Mouse (Mus musculus) mouse embryonic stem cell (cell line): ENCODE measurements around the gene B4gat1.

Experiments used
- in situ Hi-C, 2 experiments: fragments of 300-500 bp; cut with MboI; formaldehyde crosslinking; loops; 1 replicate in 1 of 2; 3 replicates in 1 of 2; pipeline ENCODE4 v1.14.3; 2019 to 2020; ENCODE audit warnings: low sequenced_read_pairs in 2 of 2, low pct_unique_long_range_greater_than_20kb in 1 of 2, mixed read lengths in 1 of 2; ENCODE audit not compliant: unreplicated experiment in 1 of 2

Gene B4gat1

GRCm38 (mm10) chr19:5021416-5021815 is 17.2 kb upstream of the B4gat1 start:
- in situ Hi-C loops = no loop called here

- in situ Hi-C loops = no loop called here
Observed at GRCm38 (mm10) chr19:5023621-5024479, 14.8 kb upstream of the B4gat1 start, which contains the start of gene Slc29a2. Gene Slc29a2, plus strand, starts transcription at chr19:5023860.

GRCm38 (mm10) chr19:5026111-5026510 is 12.5 kb upstream of the B4gat1 start:
- in situ Hi-C loops = no loop called here

DNA sequence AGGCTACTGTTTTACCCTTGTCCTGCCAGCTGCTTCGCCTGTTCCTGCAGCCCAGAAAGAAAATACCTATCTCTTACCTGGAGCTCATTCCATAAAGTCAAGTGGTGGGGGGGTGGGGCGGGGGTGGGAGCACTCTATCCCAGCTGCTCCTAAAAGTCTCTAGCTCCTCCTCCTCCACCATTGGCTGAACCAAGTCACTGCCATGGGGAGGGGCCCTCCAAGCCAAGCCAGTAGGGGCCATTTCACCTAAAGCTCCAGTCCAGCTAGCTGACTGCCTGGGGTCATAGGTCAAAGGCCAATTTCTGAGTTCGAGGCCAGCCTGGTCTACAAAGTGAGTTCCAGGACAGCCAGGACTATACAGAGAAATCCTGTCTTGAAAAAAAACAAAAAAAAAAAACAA is 5.9 kb upstream of the B4gat1 start:
- in situ Hi-C loops = no loop called here

DNA sequence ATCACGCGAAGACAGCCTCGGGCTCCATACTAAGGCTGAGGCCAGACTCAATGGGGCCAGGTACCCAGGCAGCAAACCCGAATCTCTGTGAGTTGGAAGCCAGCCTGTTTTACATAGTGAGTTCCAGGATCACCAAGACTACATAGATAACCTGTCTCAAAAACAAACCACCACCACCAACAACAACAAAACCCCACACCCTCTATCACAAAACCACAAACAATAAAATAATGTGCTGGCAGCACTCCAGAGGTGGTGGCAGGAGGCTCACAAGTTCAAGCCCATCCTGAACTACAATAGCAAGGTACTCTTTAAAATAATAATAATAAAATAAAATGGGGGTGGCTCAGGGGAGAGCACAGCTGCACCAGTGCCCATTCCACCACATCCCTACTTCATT is 2.0 kb upstream of the B4gat1 start:
- in situ Hi-C loops = no loop called here

DNA sequence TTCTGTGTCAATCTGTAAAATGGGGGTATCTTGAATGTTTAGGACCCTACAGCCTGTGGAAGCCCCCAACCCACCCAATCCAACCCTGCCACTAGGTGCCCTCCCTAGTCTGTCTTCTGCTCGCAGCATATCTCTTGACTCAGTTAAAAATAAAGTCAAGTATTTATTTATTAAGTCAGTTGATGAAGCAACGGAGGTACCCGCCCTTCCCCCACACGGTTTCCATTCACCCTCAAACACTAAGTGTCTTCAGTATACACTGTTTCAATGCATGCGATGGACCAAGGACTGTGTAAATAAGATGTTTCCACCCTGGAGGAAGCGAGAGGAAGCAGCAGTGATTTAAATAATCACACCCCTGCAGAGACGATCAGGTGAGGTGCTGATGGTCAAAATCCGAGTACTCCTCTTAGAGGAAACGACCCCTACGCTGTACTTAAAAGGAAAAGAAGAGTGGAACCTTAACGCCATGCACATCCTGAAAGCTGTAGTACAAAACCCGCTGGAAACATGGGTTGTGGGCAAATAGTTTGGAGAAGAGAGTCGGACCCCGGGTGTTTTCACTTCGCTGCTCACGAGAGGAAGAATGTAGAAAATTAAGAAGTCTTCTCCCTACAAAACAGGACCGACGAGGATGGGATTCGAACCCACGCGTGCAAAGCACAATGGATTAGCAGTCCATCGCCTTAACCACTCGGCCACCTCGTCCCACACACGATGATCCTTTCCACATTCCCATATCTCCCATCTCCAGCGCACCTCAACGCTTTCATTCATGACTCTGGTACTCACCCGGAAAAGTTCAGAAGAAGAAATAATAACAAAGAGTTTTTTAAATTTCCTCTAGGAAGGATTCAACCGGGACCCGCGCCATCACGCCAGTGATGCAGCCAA is 701 bp upstream of the B4gat1 start:
- in situ Hi-C loops = no loop called here

DNA sequence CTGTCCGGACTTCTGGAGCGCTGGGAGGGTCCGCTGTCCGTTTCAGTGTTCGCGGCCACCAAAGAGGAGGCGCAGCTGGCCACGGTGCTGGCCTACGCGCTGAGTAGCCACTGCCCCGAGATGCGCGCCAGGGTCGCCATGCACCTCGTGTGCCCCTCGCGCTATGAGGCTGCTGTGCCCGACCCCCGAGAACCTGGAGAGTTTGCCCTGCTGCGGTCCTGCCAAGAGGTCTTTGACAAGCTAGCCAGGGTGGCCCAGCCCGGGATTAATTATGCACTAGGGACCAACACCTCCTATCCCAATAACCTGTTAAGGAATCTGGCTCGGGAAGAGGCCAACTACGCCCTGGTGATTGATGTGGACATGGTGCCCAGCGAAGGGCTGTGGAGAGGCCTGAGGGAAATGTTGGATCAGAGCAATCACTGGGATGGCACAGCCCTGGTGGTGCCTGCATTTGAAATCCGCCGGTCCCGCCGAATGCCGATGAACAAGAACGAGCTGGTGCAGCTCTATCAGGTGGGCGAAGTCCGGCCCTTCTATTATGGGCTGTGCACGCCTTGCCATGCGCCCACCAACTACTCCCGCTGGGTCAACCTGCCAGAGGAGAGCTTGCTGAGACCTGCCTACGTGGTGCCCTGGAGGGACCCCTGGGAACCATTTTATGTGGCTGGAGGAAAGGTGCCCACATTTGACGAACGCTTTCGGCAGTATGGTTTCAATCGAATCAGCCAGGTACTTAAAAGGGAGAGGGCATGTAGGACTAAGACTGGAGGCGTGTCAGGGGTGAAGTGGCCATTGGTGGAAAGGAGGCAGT is 882 bp downstream of the B4gat1 start:
- in situ Hi-C loops = no loop called here

DNA sequence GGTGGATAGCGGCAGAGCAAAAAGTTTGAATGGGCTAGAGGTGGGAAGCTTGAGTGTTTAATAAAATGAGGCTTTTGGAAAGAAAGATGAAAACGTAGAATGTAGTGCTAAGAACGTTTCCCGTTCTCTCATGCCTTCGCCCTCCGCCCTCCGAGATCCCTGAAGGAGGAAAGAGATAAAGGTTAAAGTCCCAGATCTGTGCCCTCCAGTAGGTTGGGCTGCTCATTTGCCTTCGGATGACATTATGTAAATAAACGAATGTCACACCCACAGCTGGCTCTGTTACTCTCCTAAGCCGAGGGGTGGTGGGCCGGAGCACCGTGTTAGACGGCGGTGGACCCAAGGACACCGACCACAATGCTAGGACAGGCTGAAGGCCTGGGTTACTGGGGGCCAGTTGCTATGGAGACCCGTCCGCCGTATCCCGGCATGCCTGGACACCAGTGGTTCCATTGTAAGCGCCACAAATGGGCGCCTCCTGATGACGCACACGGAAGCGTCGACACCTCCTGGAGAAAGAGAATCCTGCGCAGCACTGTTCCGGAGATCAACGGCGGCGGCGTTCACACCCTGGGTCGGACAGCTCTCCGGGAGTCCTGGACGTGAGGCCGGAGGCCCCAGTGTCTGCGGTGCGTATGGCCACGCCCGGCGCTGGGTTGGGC is 2.4 kb downstream of the B4gat1 start, which contains the start of gene Brms1:
Gene Brms1, plus strand, starts transcription at position 493 of the 662 bp plus-strand sequence.
- in situ Hi-C loops = no loop called here

DNA sequence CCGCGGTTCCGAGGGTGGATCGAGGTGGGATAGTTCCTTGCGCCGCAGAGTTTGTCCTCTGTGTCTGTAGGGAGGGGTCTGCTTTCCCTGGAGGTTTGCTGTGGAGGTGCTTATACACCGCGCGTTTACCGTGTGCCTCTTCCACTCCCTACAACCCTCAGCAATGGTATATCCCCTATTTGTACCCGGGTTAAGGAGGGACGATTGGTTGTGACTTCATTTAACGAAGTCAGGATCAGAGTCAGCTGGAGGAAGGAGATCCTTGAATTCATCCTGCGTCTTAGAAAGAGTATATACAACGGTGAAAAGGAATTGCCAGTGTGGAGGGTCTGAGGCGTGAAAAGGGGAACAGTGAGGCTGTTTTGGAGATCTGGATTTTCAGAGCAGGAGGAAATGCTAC is 3.0 kb downstream of the B4gat1 start:
- in situ Hi-C loops = no loop called here

DNA sequence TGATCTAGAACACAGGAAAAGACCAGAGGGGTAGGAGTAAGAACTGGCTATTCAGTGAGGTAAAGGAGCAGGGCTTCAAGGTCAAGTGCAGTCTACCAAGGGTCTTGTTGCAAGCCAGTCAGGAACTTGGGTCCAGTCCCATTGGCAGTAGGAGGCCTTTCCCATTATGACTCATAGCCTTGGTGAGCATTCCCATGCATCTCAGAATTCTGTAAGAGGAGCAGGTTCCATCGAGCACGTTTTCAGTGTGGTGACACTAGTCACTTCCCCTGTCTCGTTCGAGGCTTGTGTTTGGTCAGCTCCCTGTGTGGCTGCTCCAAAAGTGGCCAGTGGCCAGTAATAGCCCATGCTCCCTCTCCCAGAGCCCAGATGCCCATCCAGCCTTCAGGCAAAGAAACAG is 6.9 kb downstream of the B4gat1 start:
- in situ Hi-C loops = no loop called here

DNA sequence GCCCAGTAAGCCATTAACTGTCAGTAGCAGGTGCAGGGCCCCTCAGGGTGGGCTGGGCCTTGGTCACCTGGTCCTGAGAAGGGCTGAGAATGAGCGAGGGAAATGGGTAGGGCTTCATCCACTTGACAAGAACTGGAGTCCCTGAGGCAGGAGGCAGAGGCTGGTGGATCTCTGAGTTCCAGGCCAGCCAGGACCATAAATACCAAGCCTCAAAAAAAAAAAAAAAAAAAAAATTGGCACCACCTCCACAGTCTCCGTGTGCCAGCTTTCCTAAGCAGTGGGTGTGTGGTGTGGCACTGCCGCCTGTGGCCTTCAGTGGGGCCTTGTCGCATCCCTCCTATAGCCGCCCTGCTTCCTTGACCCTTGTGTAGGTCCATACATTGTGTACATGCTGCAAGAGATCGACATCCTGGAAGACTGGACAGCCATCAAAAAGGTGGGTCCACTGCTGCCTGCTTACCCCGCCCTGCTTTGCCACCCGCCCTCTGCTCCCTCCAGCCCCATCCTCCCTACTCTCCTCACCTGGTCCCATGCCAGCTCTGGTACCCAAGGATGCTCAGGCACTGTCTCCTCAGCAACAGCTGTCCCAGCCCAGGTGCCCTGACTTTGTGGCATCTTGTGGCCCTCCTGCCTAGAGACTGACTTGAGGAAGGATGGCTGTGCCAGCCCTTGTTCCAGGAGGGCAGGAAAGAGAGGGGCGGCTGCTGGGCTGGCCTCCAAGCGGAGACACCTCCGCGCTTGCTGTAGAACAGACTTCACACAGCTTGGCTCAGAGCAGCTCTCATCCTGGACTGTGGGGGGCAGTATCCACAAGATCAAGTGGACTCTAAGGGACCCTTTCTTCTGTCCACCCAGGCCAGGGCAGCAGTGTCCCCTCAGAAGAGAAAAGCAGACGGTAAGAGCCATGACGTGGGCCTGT is 9.8 kb downstream of the B4gat1 start:
- in situ Hi-C loops = no loop called here

GRCm38 (mm10) chr19:5049325-5049724 is 10.7 kb downstream of the B4gat1 start:
- in situ Hi-C loops = no loop called here

- in situ Hi-C loops = no loop called here
Observed at GRCm38 (mm10) chr19:5050047-5050905, 11.7 kb downstream of the B4gat1 start, which contains the start of gene Rin1. Gene Rin1, plus strand, starts transcription at chr19:5050481.

DNA sequence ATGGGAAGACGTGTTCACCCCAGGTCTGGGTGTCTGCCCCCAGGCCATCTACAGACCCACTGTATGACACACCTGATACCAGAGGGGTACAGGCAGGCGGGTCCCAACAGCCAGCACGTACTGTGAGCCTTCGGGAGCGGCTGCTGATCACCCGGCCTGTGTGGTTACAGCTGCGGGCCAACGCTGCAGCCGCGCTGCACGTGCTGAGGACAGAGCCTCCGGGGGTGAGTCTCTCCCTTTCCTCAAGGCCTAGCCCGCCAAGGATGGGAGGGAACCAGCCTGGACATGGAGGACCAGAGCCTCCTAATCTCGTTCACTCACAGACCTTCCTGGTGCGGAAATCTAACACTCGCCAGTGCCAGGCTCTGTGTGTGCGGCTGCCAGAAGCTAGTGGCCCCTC is 12.4 kb downstream of the B4gat1 start:
- in situ Hi-C loops = no loop called here

- in situ Hi-C loops = no loop called here
Observed at GRCm38 (mm10) chr19:5051515-5051914, 12.9 kb downstream of the B4gat1 start.

DNA sequence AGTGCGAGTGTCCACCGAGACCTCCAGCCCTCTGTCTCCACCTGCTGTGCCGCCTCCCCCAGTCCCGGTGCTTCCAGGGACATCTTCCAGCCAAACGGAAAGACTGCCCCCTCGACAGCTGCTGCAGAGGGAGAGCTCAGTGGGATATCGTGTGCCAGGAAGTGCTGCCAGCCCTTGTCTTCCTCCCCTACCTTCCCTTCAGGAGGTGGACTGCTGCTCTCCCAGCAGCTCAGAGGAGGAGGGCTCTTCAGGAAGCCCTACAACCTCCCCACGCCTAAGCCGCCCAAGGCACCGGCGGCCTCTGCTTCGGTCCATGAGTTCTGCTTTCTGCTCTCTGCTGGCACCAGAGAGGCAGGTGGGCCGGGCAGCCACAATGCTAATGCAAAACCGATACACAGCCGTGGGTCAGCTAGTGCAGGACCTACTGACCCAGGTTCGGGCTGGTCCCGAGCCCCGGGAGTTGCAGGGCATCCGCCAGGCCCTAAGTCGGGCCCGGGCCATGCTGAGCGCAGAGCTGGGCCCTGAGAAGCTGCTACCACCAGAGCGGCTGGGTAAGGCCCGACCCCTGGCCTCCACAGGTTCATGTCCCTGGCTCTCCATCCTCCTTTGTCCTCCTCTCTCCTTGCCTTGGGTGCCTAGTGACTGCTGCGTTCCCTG is 13.7 kb downstream of the B4gat1 start:
- in situ Hi-C loops = no loop called here
